Mouse (Mus musculus): ENCODE results near the gene D5Ertd579e. TPM values are rescaled to one million over a fixed set of nuclear protein-coding genes. Genes with fewer than 3 reads are reported as not detected.
A peak's percentile ranks its signal among the peaks of the same experiment; 100 is the strongest.

D5Ertd579e gene
- total and polyA plus RNA-seq, 3 experiments = 13.7 to 29.4 (median 22.9) TPM

- peak; percentile 70 for TF ChIP-seq TCF12 (IDR thresholded peaks at IDR 0.05; ENCODE audit: low read depth, low read length)
- no peak for TF ChIP-seq JUND (conservative IDR thresholded peaks at IDR 0.05; ENCODE audit: low read depth, low read length)
- no peak for TF ChIP-seq RAD21 (IDR thresholded peaks at IDR 0.05; ENCODE audit: low read depth, low read length)
- peak; percentile 36; the same call in 1 of the 2 replicates for TF ChIP-seq CHD2 (IDR thresholded peaks at IDR 0.05; ENCODE audit: low read length)
- 0 out of 2 replicates have a peak, but pooled peaks have one; percentile 41 for TF ChIP-seq MAZ (IDR thresholded peaks at IDR 0.05; ENCODE audit: low read depth, low read length)
- no peak for TF ChIP-seq POLR2AphosphoS2 (IDR thresholded peaks at IDR 0.05; ENCODE audit: low read depth, low read length)
- no peak; the same call in none of the 2 replicates for TF ChIP-seq NELFE (IDR thresholded peaks at IDR 0.05; ENCODE audit: low read depth, low read length)
- 0 out of 2 replicates have a peak, but pooled peaks have one; percentile 23 for TF ChIP-seq KAT2A (IDR thresholded peaks at IDR 0.05; ENCODE audit: insufficient replicate concordance, low read length)
- TF ChIP-seq RCOR1 (conservative IDR thresholded peaks at IDR 0.05; ENCODE audit: low read depth, low read length) = no peak
Measured at GRCm38 (mm10) chr5:36712553-36713534, 17.0 kb upstream of the D5Ertd579e start (continued).

GRCm38 (mm10) chr5:36711863-36712262, 16.0 kb upstream of the D5Ertd579e start:
- H3K27ac ChIP-seq (ENCODE audit: insufficient read depth, low read depth) = peak overlapping the region; percentile 43
- H3K4me2 ChIP-seq (ENCODE audit: insufficient read depth, low read depth, poor library complexity, severe bottlenecking) = peak overlapping the region; percentile 64; the same call in 1 of the 2 replicates
- H3K36me3 ChIP-seq (replicated peaks in 1 of 2; ENCODE audit: control insufficient read depth in 1 of 2, insufficient read depth in 1 of 2, low read length in 1 of 2) = peaks cover 0 to under 1% of the 10 kb centered on the region in 2 experiments
- H3K9me3 ChIP-seq (replicated peaks; ENCODE audit: low read length) = no peaks in the 10 kb centered on the region
- in situ Hi-C loops (cut with MboI; ENCODE audit: low pct_ligation_motif_present, low pct_unique_long_range_greater_than_20kb, low sequenced_read_pairs) (no loop called here), dilution Hi-C loops (cut with MboI; ENCODE audit: extremely low pct_ligation_motif_present, extremely low pct_unique_long_range_greater_than_20kb, low sequenced_read_pairs) (no loop called here)
- H3K79me2 ChIP-seq (replicated peaks; ENCODE audit: control insufficient read depth, extremely low read depth, insufficient read depth, poor library complexity, severe bottlenecking) = no peaks in the 10 kb centered on the region
- DNase-seq (ENCODE audit: extremely low read depth) = peak; percentile 54
- no peaks in the 10 kb centered on the region for H3K27me3 ChIP-seq (replicated peaks)
- peaks cover 15 to 33% of the 10 kb centered on the region in 2 experiments for H3K4me1 ChIP-seq (ENCODE audit: control insufficient read depth in 1 of 2, insufficient read depth in 2 of 2)
- peak overlapping the region in 2 of 3 experiments; percentile 48 to 54 for H3K4me3 ChIP-seq (replicated peaks in 1 of 3; ENCODE audit: low read depth in 2 of 3, low read length in 2 of 3, poor library complexity in 1 of 3)
- peak overlapping the region; percentile 55 for H3K9ac ChIP-seq (ENCODE audit: insufficient read depth, low read depth)
- TF ChIP-seq CHD1 (IDR thresholded peaks at IDR 0.05; ENCODE audit: low read depth, low read length) (no peak), JUN (IDR thresholded peaks at IDR 0.05; ENCODE audit: insufficient read depth, low read depth, low read length) (no peak), BHLHE40 (IDR thresholded peaks at IDR 0.05; ENCODE audit: low read depth, low read length) (no peak), JUND (conservative IDR thresholded peaks at IDR 0.05; ENCODE audit: low read depth, low read length) (no peak), ETS1 (conservative IDR thresholded peaks at IDR 0.05; ENCODE audit: low read depth, low read length) (no peak; the same call in 1 of the 2 replicates), USF2 (conservative IDR thresholded peaks at IDR 0.05; ENCODE audit: low read depth, low read length) (no peak), NELFE (IDR thresholded peaks at IDR 0.05; ENCODE audit: low read depth, low read length) (no peak), POLR2A (IDR thresholded peaks at IDR 0.05; ENCODE audit: low read depth, low read length) (no peak), SMC3 (IDR thresholded peaks at IDR 0.05; ENCODE audit: low read depth, low read length) (no peak), MAZ (IDR thresholded peaks at IDR 0.05; ENCODE audit: low read depth, low read length) (no peak), ZMIZ1 (IDR thresholded peaks at IDR 0.05; ENCODE audit: low read depth, low read length) (no peak), MYC (IDR thresholded peaks at IDR 0.05; ENCODE audit: low read depth, low read length) (no peak), EP300 (IDR thresholded peaks at IDR 0.05; ENCODE audit: low read length) (peak; percentile 69), UBTF (IDR thresholded peaks at IDR 0.05; ENCODE audit: low read depth, low read length) (no peak), MAFK (IDR thresholded peaks at IDR 0.05; ENCODE audit: insufficient replicate concordance, low read length) (no peak), POLR2AphosphoS2 (IDR thresholded peaks at IDR 0.05; ENCODE audit: low read depth, low read length) (no peak), ELF1 (IDR thresholded peaks at IDR 0.05; ENCODE audit: low read depth, low read length) (0 out of 2 replicates have a peak, but pooled peaks have one; percentile 25), MEF2A (IDR thresholded peaks at IDR 0.05; ENCODE audit: borderline replicate concordance, low read depth, low read length) (0 out of 2 replicates have a peak, but pooled peaks have one; percentile 32), SIN3A (IDR thresholded peaks at IDR 0.05; ENCODE audit: low read length) (peak; percentile 35; the same call in 1 of the 2 replicates), ZKSCAN1 (IDR thresholded peaks at IDR 0.05; ENCODE audit: borderline replicate concordance, low read depth, low read length) (no peak), MAX (IDR thresholded peaks at IDR 0.05; ENCODE audit: low read length) (0 out of 2 replicates have a peak, but pooled peaks have one; percentile 17), PAX5 (IDR thresholded peaks at IDR 0.05; ENCODE audit: low read length) (no peak), TCF12 (IDR thresholded peaks at IDR 0.05; ENCODE audit: low read depth, low read length) (no peak), ZNF384 (IDR thresholded peaks at IDR 0.05; ENCODE audit: low read depth, low read length) (no peak), KAT2A (IDR thresholded peaks at IDR 0.05; ENCODE audit: insufficient replicate concordance, low read length) (no peak), NRF1 (IDR thresholded peaks at IDR 0.05; ENCODE audit: low read depth, low read length) (no peak), IRF4 (IDR thresholded peaks at IDR 0.05; ENCODE audit: low read depth, low read length) (0 out of 2 replicates have a peak, but pooled peaks have one; percentile 30), GABPA (IDR thresholded peaks at IDR 0.05; ENCODE audit: insufficient replicate concordance, low read depth, low read length) (no peak), E2F4 (IDR thresholded peaks at IDR 0.05; ENCODE audit: insufficient replicate concordance, low read depth, low read length) (no peak), RAD21 (IDR thresholded peaks at IDR 0.05; ENCODE audit: low read depth, low read length) (no peak), RCOR1 (conservative IDR thresholded peaks at IDR 0.05; ENCODE audit: low read depth, low read length) (no peak; the same call in 1 of the 2 replicates)

Data from CH12.LX (cell line).